Mouse (Mus musculus) stomach, postnatal 0 days (tissue): ENCODE measurements around the gene Pard6b. TPM values are rescaled to one million over a fixed set of nuclear protein-coding genes. Genes with fewer than 3 reads are reported as not detected.

Source experiments
- ATAC-seq: fragments of 200-750 bp; cut with Nextera tagmentation; 2 replicates; pipeline ENCODE4 v1.8.0; 2017; ENCODE audit not compliant: low FRiP score, low TSS enrichment
- DNase-seq: peaks from one replicate; pipeline ENCODE4 v3.0.0-alpha.2; 2016; ENCODE audit warnings: low spot score
- H3K27ac ChIP-seq: fragments of 300-500 bp; sonication (generic); replicated peaks from 2 replicates; pipeline ENCODE4 v1.5.1; 2014; ENCODE audit warnings: mild to moderate bottlenecking, control low read depth
- H3K27me3 ChIP-seq: fragments of 300-500 bp; sonication (generic); 2 replicates; pipeline ENCODE4 v1.6.1; 2014; ENCODE audit warnings: low read length; ENCODE audit not compliant: control insufficient read depth, insufficient read depth
- H3K36me3 ChIP-seq: fragments of 300-500 bp; sonication (generic); 2 replicates; pipeline ENCODE4 v1.6.1; 2014; ENCODE audit warnings: low read length, mixed read lengths; ENCODE audit not compliant: control insufficient read depth, insufficient read depth
- H3K4me1 ChIP-seq: fragments of 300-500 bp; sonication (generic); replicated peaks from 2 replicates; pipeline ENCODE4 v1.6.1; 2014; ENCODE audit warnings: antibody characterized with exemption; ENCODE audit not compliant: control insufficient read depth, insufficient read depth
- H3K4me2 ChIP-seq: fragments of 300-500 bp; sonication (generic); replicated peaks from 2 replicates; pipeline ENCODE4 v1.6.1; 2014; ENCODE audit warnings: low read depth, mild to moderate bottlenecking, control low read depth, moderate library complexity
- H3K4me3 ChIP-seq: fragments of 300-500 bp; sonication (generic); 2 replicates; pipeline ENCODE4 v1.5.1; 2014; ENCODE audit warnings: low read depth, low read length, control low read depth
- H3K9ac ChIP-seq: fragments of 300-500 bp; sonication (generic); 2 replicates; pipeline ENCODE4 v1.6.1; 2014; ENCODE audit warnings: mild to moderate bottlenecking, low read length, control low read depth, mixed read lengths
- H3K9me3 ChIP-seq: fragments of 300-500 bp; sonication (generic); 2 replicates; pipeline ENCODE4 v1.6.1; 2016; ENCODE audit warnings: low read length; ENCODE audit not compliant: control insufficient read depth
- CTCF ChIP-seq: IDR thresholded peaks from 2 replicates; pipeline ENCODE4 v1.5.1; 2016; ENCODE audit warnings: antibody characterized with exemption, low read depth, mild to moderate bottlenecking, moderate library complexity
- EP300 ChIP-seq: optimal IDR thresholded peaks from 2 replicates; pipeline ENCODE3; 2016; ENCODE audit warnings: antibody characterized with exemption
- WGBS: fragments of 180-500 bp; shearing (Covaris S2); extraction: QIAGEN DNeasy Blood & Tissue Kit; methylation state at CpG from one replicate; pipeline ENCODE4 v1.1.7; 2014; 5-methylcytosine and 5-hydroxymethylcytosine counted together
- polyA plus RNA-seq: library from polyadenylated mRNA; unstranded; fragments of >200 nt; fragmentation: Nextera tagmentation; extraction: Ambion mirVana; gene quantifications from 2 replicates; pipeline ENCODE4 v1.2.1, GENCODE M21; 2015

The Pard6b gene
- polyA plus RNA-seq, 1 experiment from 2014 or later: 11.8 TPM

DNA sequence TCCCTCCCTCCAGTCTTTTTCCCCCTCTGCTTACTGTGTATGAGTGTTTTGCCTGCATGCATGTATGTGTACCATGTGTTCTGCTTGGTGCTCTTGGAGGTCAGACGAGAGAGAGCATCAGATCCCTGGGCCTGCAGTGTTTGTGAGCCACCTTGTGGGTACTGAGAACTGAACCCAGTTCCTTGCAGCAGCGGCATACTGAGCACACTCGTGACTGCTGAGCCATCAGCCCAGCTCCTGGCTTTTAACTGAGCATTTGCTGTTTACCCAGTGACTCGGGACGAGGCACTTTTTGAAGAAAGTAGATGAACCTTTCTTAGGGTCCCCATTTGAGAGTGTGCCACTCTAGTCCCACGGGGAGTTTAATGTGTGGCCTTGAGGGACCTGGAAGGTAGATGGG, 5.5 kb downstream of the Pard6b start:
- H3K36me3 ChIP-seq: no peaks in the 10 kb centered on the region
- 54% methylated on average over 6 of the region's 6 CpGs for WGBS
- no peaks in the 10 kb centered on the region for H3K9me3 ChIP-seq
- H3K27ac ChIP-seq: no peak overlapping the region
- H3K4me2 ChIP-seq: no peak overlapping the region
- no peaks in the 10 kb centered on the region for H3K27me3 ChIP-seq
- ATAC-seq (peak; percentile 14; the same call in 1 of the 2 replicates), DNase-seq (no peak)
- no peak overlapping the region for H3K4me3 ChIP-seq
- TF ChIP-seq EP300: no peak
- H3K4me1 ChIP-seq: no peaks in the 10 kb centered on the region
- no peak overlapping the region for H3K9ac ChIP-seq

DNA sequence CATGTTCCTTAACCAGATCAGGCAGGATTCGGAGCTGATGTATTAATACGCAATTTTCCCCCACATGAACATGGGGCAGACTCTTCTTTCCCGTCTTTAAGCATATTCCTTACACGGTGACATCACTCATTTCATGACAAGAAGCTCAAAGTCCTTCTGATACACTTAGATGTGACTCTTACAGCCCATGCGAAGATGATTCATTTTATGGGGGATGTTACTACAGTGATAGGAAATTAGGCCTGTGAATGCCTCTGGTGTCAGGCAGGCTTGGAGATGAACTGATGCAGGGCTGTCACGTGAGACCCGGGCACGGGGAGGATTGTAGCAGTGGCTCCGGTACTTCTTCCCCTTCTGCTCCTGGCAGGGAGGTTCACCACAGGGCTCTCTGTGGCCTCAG, 6.0 kb downstream of the Pard6b start:
- no peak for TF ChIP-seq EP300
- no peak for TF ChIP-seq CTCF
- WGBS: 72% methylated on average over 9 of the region's 9 CpGs
- H3K27ac ChIP-seq: no peak overlapping the region
- no peaks in the 10 kb centered on the region for H3K9me3 ChIP-seq
- H3K4me2 ChIP-seq: no peak overlapping the region
- H3K4me1 ChIP-seq: no peaks in the 10 kb centered on the region
- H3K4me3 ChIP-seq: no peak overlapping the region
- no peak for ATAC-seq
- no peaks in the 10 kb centered on the region for H3K27me3 ChIP-seq
- H3K36me3 ChIP-seq: no peaks in the 10 kb centered on the region
- H3K9ac ChIP-seq: no peak overlapping the region
- no peak for DNase-seq

DNA sequence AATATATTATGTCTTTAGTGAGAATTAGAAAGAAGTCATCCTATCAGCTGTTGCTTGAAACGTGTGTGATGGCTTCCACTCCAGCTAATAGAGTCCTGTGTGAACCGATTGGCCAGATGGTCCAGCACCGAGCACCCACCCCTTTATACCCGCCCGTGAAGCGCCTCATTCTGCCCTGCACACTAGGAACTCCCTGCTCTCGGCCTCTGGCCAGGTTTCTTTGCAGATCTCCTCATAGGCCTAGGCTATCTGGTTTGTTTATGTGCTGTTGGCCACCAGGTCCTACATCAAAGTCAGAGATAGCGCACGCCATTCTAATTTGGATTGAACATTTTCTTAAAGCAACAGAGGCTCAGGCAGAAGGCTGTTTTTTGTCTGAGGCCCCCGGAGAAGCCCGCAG, 10.8 kb downstream of the Pard6b start:
- H3K4me2 ChIP-seq: no peak overlapping the region
- DNase-seq (peak; percentile 70), ATAC-seq (peak; percentile 68)
- no peak overlapping the region for H3K4me3 ChIP-seq
- no peak overlapping the region for H3K27ac ChIP-seq
- TF ChIP-seq EP300: no peak
- TF ChIP-seq CTCF: no peak
- 48% methylated on average over 11 of the region's 11 CpGs for WGBS
- no peak overlapping the region for H3K9ac ChIP-seq
- 0 out of 2 replicates have a peak, but pooled peaks cover 6% of the 10 kb centered on the region for H3K4me1 ChIP-seq
- no peaks in the 10 kb centered on the region for H3K36me3 ChIP-seq
- H3K9me3 ChIP-seq: no peaks in the 10 kb centered on the region
- H3K27me3 ChIP-seq: no peaks in the 10 kb centered on the region

DNA sequence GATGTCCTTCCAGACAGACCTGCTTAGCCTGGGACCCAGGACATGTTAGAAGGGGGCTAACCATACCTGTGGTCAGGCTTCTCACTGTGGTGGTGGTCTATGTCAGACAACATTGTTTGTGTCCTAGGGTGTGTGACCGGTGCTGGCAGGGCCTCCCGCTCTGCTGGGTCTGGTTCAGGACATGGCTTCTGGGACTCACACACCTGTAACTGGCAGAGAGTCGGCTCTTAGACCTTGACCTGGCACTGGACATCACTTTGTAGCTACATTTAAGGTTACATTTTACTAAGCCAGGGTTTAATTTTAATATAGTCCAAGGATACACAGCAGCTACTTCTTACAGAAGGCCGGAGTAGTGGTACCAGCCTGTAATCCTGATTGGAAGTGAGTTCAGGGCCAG, 12.3 kb downstream of the Pard6b start:
- H3K4me1 ChIP-seq: 0 out of 2 replicates have a peak, but pooled peaks cover 8% of the 10 kb centered on the region
- H3K9ac ChIP-seq: no peak overlapping the region
- no peaks in the 10 kb centered on the region for H3K9me3 ChIP-seq
- TF ChIP-seq CTCF (no peak), EP300 (no peak)
- H3K27ac ChIP-seq: 0 out of 2 replicates have a peak overlapping the region, but pooled peaks have one; percentile 2
- H3K4me3 ChIP-seq: no peak overlapping the region
- H3K36me3 ChIP-seq: no peaks in the 10 kb centered on the region
- ATAC-seq (no peak), DNase-seq (no peak)
- no peaks in the 10 kb centered on the region for H3K27me3 ChIP-seq
- WGBS: 92% methylated on average over 4 of the region's 4 CpGs
- no peak overlapping the region for H3K4me2 ChIP-seq

DNA sequence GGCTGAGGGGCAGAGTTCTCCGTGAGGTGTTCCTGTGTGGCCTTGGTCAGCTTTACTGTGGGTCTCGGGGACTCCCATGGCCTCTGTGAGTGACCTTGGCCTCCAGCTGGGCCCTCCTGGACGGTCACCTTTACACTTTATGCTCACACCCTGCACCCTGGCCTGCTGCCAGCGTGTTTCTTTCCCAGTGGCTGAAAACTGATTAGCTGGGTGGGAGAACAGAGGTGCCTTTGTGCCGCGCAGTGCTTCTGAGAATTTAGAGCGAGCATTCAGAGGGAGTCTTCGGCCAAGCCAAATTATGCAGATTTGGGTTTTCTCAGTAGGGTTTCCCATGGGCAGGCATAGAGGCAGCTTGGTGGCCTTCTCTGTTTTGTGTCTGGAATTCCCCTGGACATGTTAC, 14.3 kb downstream of the Pard6b start:
- Histone ChIP-seq H3K27ac (peak overlapping the region; percentile 81), H3K36me3 (peaks cover 4% of the 10 kb centered on the region), H3K9me3 (no peaks in the 10 kb centered on the region), H3K4me1 (0 out of 2 replicates have a peak, but pooled peaks cover 8% of the 10 kb centered on the region), H3K9ac (0 out of 2 replicates have a peak overlapping the region, but pooled peaks have one; percentile 31), H3K4me3 (no peak overlapping the region), H3K27me3 (no peaks in the 10 kb centered on the region), H3K4me2 (no peak overlapping the region)
- ATAC-seq (peak; percentile 54), DNase-seq (peak; percentile 86)
- WGBS: 22% methylated on average over 8 of the region's 8 CpGs
- no peak for TF ChIP-seq CTCF
- TF ChIP-seq EP300: no peak

DNA sequence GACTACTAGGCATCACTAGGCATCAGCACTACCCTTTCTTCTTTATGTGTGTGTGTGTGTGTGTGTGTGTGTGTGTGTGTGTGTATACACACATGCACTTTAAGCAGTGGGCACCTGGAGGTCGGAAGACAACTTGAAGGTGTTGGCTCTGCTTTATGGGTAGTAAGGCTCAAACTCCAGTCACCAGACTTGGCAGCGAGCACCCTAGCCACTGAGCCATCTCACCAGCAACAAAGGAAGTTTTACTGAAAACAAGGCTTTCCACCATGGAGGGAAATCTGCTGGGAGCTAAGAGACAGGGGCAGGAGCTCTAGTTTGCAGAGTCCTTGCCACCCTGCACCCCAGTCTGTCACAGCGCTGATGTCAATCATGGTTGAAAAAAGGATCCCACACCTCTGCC, 15.7 kb downstream of the Pard6b start:
- WGBS: 77% methylated on average over 3 of the region's 3 CpGs
- Histone ChIP-seq H3K27ac (peak overlapping the region; percentile 81; the same call in 1 of the 2 replicates), H3K4me2 (no peak overlapping the region), H3K4me1 (0 out of 2 replicates have a peak, but pooled peaks cover 8% of the 10 kb centered on the region), H3K9ac (no peak overlapping the region; the same call in 1 of the 2 replicates), H3K4me3 (no peak overlapping the region), H3K27me3 (no peaks in the 10 kb centered on the region), H3K36me3 (peaks cover 4% of the 10 kb centered on the region), H3K9me3 (no peaks in the 10 kb centered on the region)
- ATAC-seq (no peak), DNase-seq (no peak)
- TF ChIP-seq EP300: no peak
- no peak for TF ChIP-seq CTCF
